Comparison of ENCODE assay signal across 20 mouse cellular contexts in the genomic region with DNA sequence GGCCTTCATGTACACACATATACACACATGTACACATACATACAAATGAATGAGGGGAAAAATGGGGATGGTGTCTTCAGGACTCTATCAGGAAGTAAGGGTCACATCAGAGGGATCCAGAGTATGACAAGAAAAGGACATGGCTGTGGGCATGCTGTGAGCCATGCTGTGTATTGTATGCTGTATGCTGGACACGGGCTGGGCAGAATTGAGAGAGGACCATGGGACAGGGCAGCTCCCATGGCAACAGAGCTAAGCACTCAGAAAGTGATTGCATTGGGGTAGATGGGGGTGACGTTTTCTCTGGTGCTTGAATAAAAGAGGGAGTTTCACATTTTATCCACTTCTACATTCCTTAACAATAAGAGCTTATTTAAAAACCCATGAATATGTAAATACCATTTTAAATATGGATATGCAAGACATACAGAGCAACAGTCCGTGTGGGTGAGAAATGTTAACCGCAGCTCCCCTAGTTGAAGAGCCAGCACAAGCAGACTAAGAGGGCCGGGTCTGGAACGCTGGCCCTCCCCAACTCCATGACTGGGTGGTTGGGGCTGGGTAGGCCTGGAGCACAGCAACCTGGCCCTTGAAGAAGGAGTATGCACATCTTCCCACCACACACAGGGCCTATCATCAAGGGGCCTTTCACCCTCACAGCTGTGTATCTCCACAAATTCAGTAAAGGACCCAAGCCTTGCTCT.
A peak's percentile ranks its signal among the peaks of the same experiment; 100 is the strongest.
DNase-seq lines count a peak whose midpoint lies in the region; ATAC-seq lines count a peak whose summit lies in the region.
"Had no signal": no experiment of that assay in that cellular context is flagged by ENCODE, and none has a peak within 500 bp of the region (broad histone marks: within the 10 kb centered on the region; RNA-seq: fewer than 3 reads in every experiment).

No protein-coding gene starts in this region.

- H3K27ac ChIP-seq in forebrain, embryonic 13.5 days = peak overlapping the region; percentile 14; the same call in 1 of the 2 replicates
- no peak overlapping the region for H3K27ac ChIP-seq in forebrain, embryonic 14.5 days (ENCODE audit: low read depth, low read length)
- no peak overlapping the region for H3K27ac ChIP-seq in hindbrain, embryonic 11.5 days (ENCODE audit: low read depth, low read length)
- H3K27ac ChIP-seq in hindbrain, embryonic 13.5 days = no peak overlapping the region
- 0 out of 2 replicates have a peak overlapping the region, but pooled peaks have one; percentile 28 for H3K27ac ChIP-seq in neural tube, embryonic 14.5 days (ENCODE audit: low read depth, low read length)
- 0 out of 2 replicates have a peak overlapping the region, but pooled peaks have one; percentile 12 for H3K27ac ChIP-seq in midbrain, embryonic 16.5 days (ENCODE audit: low read length)
- H3K27ac ChIP-seq in embryonic facial prominence, embryonic 10.5 days (replicated peaks) = no peak overlapping the region
- H3K27ac ChIP-seq: kidney, postnatal 0 days; limb, embryonic 12.5 days; macrophage had no signal

- H3K9me3 ChIP-seq in forebrain, embryonic 13.5 days (replicated peaks) = no peaks in the 10 kb centered on the region
- H3K9me3 ChIP-seq in forebrain, embryonic 14.5 days (replicated peaks; ENCODE audit: control insufficient read depth, low read length) = no peaks in the 10 kb centered on the region
- no peaks in the 10 kb centered on the region for H3K9me3 ChIP-seq in hindbrain, embryonic 11.5 days (ENCODE audit: control insufficient read depth, low read length)
- no peaks in the 10 kb centered on the region for H3K9me3 ChIP-seq in hindbrain, embryonic 13.5 days
- no peaks in the 10 kb centered on the region for H3K9me3 ChIP-seq in neural tube, embryonic 14.5 days (ENCODE audit: control insufficient read depth, low read length)
- no peaks in the 10 kb centered on the region for H3K9me3 ChIP-seq in midbrain, embryonic 16.5 days (replicated peaks; ENCODE audit: control insufficient read depth, low read length, poor library complexity, severe bottlenecking)
- no peaks in the 10 kb centered on the region for H3K9me3 ChIP-seq in embryonic facial prominence, embryonic 10.5 days
- H3K9me3 ChIP-seq: limb, embryonic 12.5 days had no signal

- H3K27me3 ChIP-seq in forebrain, embryonic 13.5 days = no peaks in the 10 kb centered on the region
- H3K27me3 ChIP-seq in forebrain, embryonic 14.5 days (replicated peaks; ENCODE audit: control insufficient read depth, insufficient read depth, low read length) = no peaks in the 10 kb centered on the region
- H3K27me3 ChIP-seq in hindbrain, embryonic 11.5 days (ENCODE audit: control insufficient read depth, insufficient read depth, low read length) = no peaks in the 10 kb centered on the region
- H3K27me3 ChIP-seq in hindbrain, embryonic 13.5 days = no peaks in the 10 kb centered on the region
- no peaks in the 10 kb centered on the region for H3K27me3 ChIP-seq in neural tube, embryonic 14.5 days (ENCODE audit: control insufficient read depth, insufficient read depth, low read length)
- no peaks in the 10 kb centered on the region for H3K27me3 ChIP-seq in midbrain, embryonic 16.5 days (ENCODE audit: control insufficient read depth, insufficient read depth, low read depth, low read length)
- no peaks in the 10 kb centered on the region for H3K27me3 ChIP-seq in embryonic facial prominence, embryonic 10.5 days (replicated peaks; ENCODE audit: low read depth, poor library complexity, severe bottlenecking)
- H3K27me3 ChIP-seq: limb, embryonic 12.5 days had no signal

- peaks cover 7% of the 10 kb centered on the region; the same call in 1 of the 2 replicates for H3K36me3 ChIP-seq in forebrain, embryonic 13.5 days (ENCODE audit: poor library complexity, severe bottlenecking)
- H3K36me3 ChIP-seq in forebrain, embryonic 14.5 days (ENCODE audit: control insufficient read depth, insufficient read depth, low read length) = no peaks in the 10 kb centered on the region
- no peaks in the 10 kb centered on the region for H3K36me3 ChIP-seq in hindbrain, embryonic 11.5 days (ENCODE audit: control insufficient read depth, insufficient read depth, low read length)
- H3K36me3 ChIP-seq in hindbrain, embryonic 13.5 days = no peaks in the 10 kb centered on the region
- no peaks in the 10 kb centered on the region; the same call in 1 of the 2 replicates for H3K36me3 ChIP-seq in neural tube, embryonic 14.5 days (ENCODE audit: control insufficient read depth, insufficient read depth, low read length)
- H3K36me3 ChIP-seq in midbrain, embryonic 16.5 days (ENCODE audit: control insufficient read depth, insufficient read depth, low read length) = no peaks in the 10 kb centered on the region
- H3K36me3 ChIP-seq in embryonic facial prominence, embryonic 10.5 days (replicated peaks) = peaks cover 43% of the 10 kb centered on the region

- 47% methylated on average over 6 of the region's 6 CpGs for WGBS in forebrain, embryonic 13.5 days
- WGBS in forebrain, embryonic 14.5 days = 57% methylated on average over 6 of the region's 6 CpGs
- 60% methylated on average over 6 of the region's 6 CpGs for WGBS in hindbrain, embryonic 11.5 days
- WGBS in hindbrain, embryonic 13.5 days = 44% methylated on average over 6 of the region's 6 CpGs
- WGBS in neural tube, embryonic 14.5 days = 65% methylated on average over 6 of the region's 6 CpGs
- 38% methylated on average over 6 of the region's 6 CpGs for WGBS in midbrain, embryonic 16.5 days
- WGBS in embryonic facial prominence, embryonic 10.5 days = 84% methylated on average over 6 of the region's 6 CpGs

- DNase-seq in forebrain, embryonic 14.5 days (ENCODE audit: low spot score) = no peak
- peak; percentile 20 for DNase-seq in hindbrain, embryonic 11.5 days (ENCODE audit: low spot score)
- DNase-seq in neural tube, embryonic 10.5 days (ENCODE audit: extremely low spot score, low spot score) = no peak
- DNase-seq in embryonic facial prominence, embryonic 10.5 days (ENCODE audit: low spot score) = no peak
- DNase-seq: adrenal gland, postnatal 25 days; cerebellum, adult 11 months; cerebellum, adult 9-11 months; kidney, adult 2 months; liver, postnatal 0 days; spleen, adult 18-20 months; thymus, postnatal 14 days had no signal

- H3K4me3 ChIP-seq in forebrain, embryonic 13.5 days = no peak overlapping the region
- H3K4me3 ChIP-seq in forebrain, embryonic 14.5 days (ENCODE audit: low read depth, low read length) = no peak overlapping the region
- H3K4me3 ChIP-seq in hindbrain, embryonic 11.5 days (ENCODE audit: low read depth, low read length) = no peak overlapping the region
- H3K4me3 ChIP-seq in hindbrain, embryonic 13.5 days = no peak overlapping the region
- no peak overlapping the region for H3K4me3 ChIP-seq in neural tube, embryonic 14.5 days (ENCODE audit: low read depth, low read length)
- no peak overlapping the region for H3K4me3 ChIP-seq in midbrain, embryonic 16.5 days (ENCODE audit: low read depth, low read length)
- H3K4me3 ChIP-seq in embryonic facial prominence, embryonic 10.5 days = no peak overlapping the region
- H3K4me3 ChIP-seq: limb, embryonic 12.5 days had no signal

- H3K4me1 ChIP-seq in forebrain, embryonic 13.5 days = peaks cover 16% of the 10 kb centered on the region
- no peaks in the 10 kb centered on the region; the same call in 1 of the 2 replicates for H3K4me1 ChIP-seq in forebrain, embryonic 14.5 days (ENCODE audit: control insufficient read depth, insufficient read depth, low read length)
- H3K4me1 ChIP-seq in hindbrain, embryonic 11.5 days (replicated peaks; ENCODE audit: control insufficient read depth, insufficient read depth, low read length) = no peaks in the 10 kb centered on the region
- H3K4me1 ChIP-seq in hindbrain, embryonic 13.5 days (replicated peaks) = peaks cover 14% of the 10 kb centered on the region
- H3K4me1 ChIP-seq in neural tube, embryonic 14.5 days (ENCODE audit: control insufficient read depth, insufficient read depth, low read length) = no peaks in the 10 kb centered on the region
- peaks cover 8% of the 10 kb centered on the region for H3K4me1 ChIP-seq in midbrain, embryonic 16.5 days (ENCODE audit: control insufficient read depth, insufficient read depth, low read length)
- H3K4me1 ChIP-seq in embryonic facial prominence, embryonic 10.5 days = no peaks in the 10 kb centered on the region
- H3K4me1 ChIP-seq: limb, embryonic 12.5 days had no signal

- no peak for ATAC-seq in forebrain, embryonic 13.5 days
- ATAC-seq in forebrain, embryonic 14.5 days = no peak
- ATAC-seq in hindbrain, embryonic 11.5 days (ENCODE audit: low FRiP score) = peak; percentile 68
- ATAC-seq in hindbrain, embryonic 13.5 days (ENCODE audit: low FRiP score) = no peak
- no peak for ATAC-seq in neural tube, embryonic 14.5 days (ENCODE audit: low read depth)
- ATAC-seq in midbrain, embryonic 16.5 days = 0 out of 2 replicates have a peak, but pooled peaks have one; percentile 32
- ATAC-seq: liver, postnatal 0 days; lung, postnatal 0 days had no signal

- H3K4me2 ChIP-seq in forebrain, embryonic 13.5 days = no peak overlapping the region
- H3K4me2 ChIP-seq in forebrain, embryonic 14.5 days (ENCODE audit: low read length) = no peak overlapping the region
- no peak overlapping the region for H3K4me2 ChIP-seq in hindbrain, embryonic 11.5 days (replicated peaks; ENCODE audit: low read depth, low read length)
- no peak overlapping the region for H3K4me2 ChIP-seq in hindbrain, embryonic 13.5 days
- H3K4me2 ChIP-seq in neural tube, embryonic 14.5 days (ENCODE audit: low read depth, low read length) = no peak overlapping the region
- no peak overlapping the region for H3K4me2 ChIP-seq in midbrain, embryonic 16.5 days (ENCODE audit: low read length)
- H3K4me2 ChIP-seq: limb, embryonic 12.5 days; liver, embryonic 11.5 days had no signal

- H3K9ac ChIP-seq in forebrain, embryonic 13.5 days = no peak overlapping the region
- H3K9ac ChIP-seq in forebrain, embryonic 14.5 days (ENCODE audit: low read length) = no peak overlapping the region
- no peak overlapping the region for H3K9ac ChIP-seq in hindbrain, embryonic 11.5 days (ENCODE audit: low read depth, low read length)
- H3K9ac ChIP-seq in hindbrain, embryonic 13.5 days = no peak overlapping the region
- H3K9ac ChIP-seq in neural tube, embryonic 14.5 days (replicated peaks; ENCODE audit: low read depth, low read length) = no peak overlapping the region
- H3K9ac ChIP-seq in midbrain, embryonic 16.5 days (ENCODE audit: low read depth, low read length) = no peak overlapping the region
- H3K9ac ChIP-seq: limb, embryonic 12.5 days; liver, postnatal 0 days had no signal

Comparison
In these comparisons a context has a peak if more than half of its experiments do, and no peak if none do; other contexts are left out.
1. ATAC-seq: peak in hindbrain, embryonic 11.5 days (single experiment) and midbrain, embryonic 16.5 days (single experiment); none in forebrain, embryonic 13.5 days (single experiment), forebrain, embryonic 14.5 days (single experiment), hindbrain, embryonic 13.5 days (single experiment) and neural tube, embryonic 14.5 days (single experiment).
2. H3K27ac ChIP-seq: peak in forebrain, embryonic 13.5 days (single experiment), neural tube, embryonic 14.5 days (single experiment) and midbrain, embryonic 16.5 days (single experiment); none in forebrain, embryonic 14.5 days (single experiment), hindbrain, embryonic 11.5 days (single experiment), hindbrain, embryonic 13.5 days (single experiment) and embryonic facial prominence, embryonic 10.5 days (single experiment).